In the genomic region with DNA sequence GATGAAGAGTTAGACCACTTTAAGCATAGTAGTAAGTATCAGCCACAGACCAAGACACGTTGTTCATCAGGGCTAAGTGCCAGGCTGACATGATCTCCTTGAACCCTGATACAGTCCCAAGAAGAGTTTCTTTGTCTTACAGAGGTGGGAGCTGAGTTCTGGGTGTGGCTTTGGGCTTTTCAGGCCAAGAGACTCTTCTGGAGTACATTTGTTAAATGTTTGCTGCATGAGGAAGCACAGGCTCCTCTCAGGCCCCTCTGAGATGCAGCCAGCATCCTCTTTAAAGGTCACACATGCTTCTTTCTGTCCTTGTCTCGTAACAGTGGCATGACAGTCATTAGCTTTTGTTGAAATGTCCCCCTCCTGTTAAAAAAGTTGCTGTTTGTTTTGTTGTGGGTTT, we compare ENCODE assay signal across 12 mouse cellular contexts.
"Had no signal": no experiment of that assay in that cellular context is flagged by ENCODE, and none has a peak within 500 bp of the region (broad histone marks: within the 10 kb centered on the region; RNA-seq: fewer than 3 reads in every experiment).

No protein-coding gene starts in this region.

- H3K27me3 ChIP-seq: liver, embryonic 15.5 days; neural tube, embryonic 13.5 days had no signal

- H3K9ac ChIP-seq: liver, embryonic 15.5 days; neural tube, embryonic 13.5 days had no signal

- ATAC-seq: lung, postnatal 0 days had no signal

- DNase-seq: kidney, adult 8-10 months; kidney, postnatal 25 days; lung, adult 2 months; lung, postnatal 36 days; midbrain, embryonic 14.5 days; retina, postnatal 1 day; thymus, postnatal 36 days had no signal

- H3K27ac ChIP-seq: left cerebral cortex, adult 2 months; limb, embryonic 10.5 days; liver, embryonic 15.5 days; neural tube, embryonic 13.5 days had no signal

- H3K4me3 ChIP-seq: left cerebral cortex, adult 2 months; limb, embryonic 10.5 days; liver, embryonic 15.5 days; neural tube, embryonic 13.5 days had no signal

- H3K36me3 ChIP-seq: limb, embryonic 10.5 days; liver, embryonic 15.5 days; neural tube, embryonic 13.5 days had no signal

- H3K4me1 ChIP-seq: liver, embryonic 15.5 days had no signal
